Mouse (Mus musculus): Measurements from ENCODE around the gene Rbm42. TPM values are rescaled to one million over a fixed set of nuclear protein-coding genes. Genes with fewer than 3 reads are reported as not detected.
A peak's percentile ranks its signal among the peaks of the same experiment; 100 is the strongest.

The Rbm42 gene
- polyA plus RNA-seq (2016; fragmentation: Nextera tagmentation; extraction: Ambion mirVana), result 140 and 145 TPM in 2 replicates

DNA sequence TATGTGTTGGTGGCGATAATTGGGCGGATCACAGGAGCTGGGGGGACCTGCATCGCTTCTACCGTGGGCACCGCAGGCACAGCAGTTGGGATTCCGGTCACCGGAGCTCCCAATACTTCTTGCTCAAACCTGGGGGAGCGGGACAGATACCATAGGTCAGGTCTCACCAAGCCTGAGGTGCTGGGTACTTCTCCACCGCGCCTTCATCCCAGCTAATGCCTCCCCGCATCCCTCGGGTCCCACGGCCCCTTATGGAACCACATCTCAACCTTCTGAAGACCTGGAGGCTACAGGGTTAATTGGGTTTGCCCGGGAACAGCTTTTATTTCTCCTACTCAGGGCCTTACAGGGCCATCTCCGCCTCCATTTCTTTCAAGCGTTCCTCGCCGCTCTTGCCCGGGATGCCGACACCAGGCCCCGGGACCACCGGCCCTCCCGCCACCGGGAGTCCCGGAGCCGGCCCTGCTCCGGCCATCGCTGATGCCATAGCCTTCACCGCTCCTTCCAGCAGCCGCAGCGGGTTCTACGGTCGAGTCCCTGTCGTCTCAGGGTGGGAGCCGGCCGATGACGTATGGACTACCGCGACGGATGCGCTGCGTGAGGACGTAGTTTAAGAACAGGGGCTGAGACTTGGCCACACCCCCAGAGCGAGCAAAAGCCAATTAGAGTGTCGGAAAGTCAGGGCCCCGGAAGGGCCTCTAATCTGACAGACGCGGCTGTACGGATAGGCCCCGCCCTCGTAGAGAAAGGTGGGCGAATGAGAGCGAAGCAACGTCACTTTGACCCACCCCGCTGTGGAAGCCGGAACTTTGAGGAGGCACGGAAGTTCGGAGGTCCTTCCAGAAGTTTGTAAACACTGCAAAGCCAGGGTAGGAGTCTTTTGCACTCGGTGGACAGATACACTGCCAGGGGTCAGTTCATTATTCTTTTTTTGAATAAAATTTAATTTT lies at the start of gene Rbm42:
TSS of gene Rbm42 (minus strand) at position 727 of the 950 bp plus-strand sequence.
- WGBS, result 2% methylated on average over 59 of the region's 59 CpGs
- no peaks in the 10 kb centered on the region for H3K27me3 ChIP-seq (ENCODE audit: low read depth, poor library complexity, severe bottlenecking)
- H3K4me3 ChIP-seq, result peak within 1 kb of the TSS; percentile 83
- no peaks in the 10 kb centered on the region for H3K9me3 ChIP-seq (replicated peaks)
- H3K4me1 ChIP-seq, result peaks cover 15% of the 10 kb centered on the region
- peak; percentile 97 for DNase-seq (ENCODE audit: low spot score)
- H3K27ac ChIP-seq (replicated peaks), result peak within 1 kb of the TSS; percentile 88
- H3K36me3 ChIP-seq, result peaks cover 74% of the 10 kb centered on the region

DNA sequence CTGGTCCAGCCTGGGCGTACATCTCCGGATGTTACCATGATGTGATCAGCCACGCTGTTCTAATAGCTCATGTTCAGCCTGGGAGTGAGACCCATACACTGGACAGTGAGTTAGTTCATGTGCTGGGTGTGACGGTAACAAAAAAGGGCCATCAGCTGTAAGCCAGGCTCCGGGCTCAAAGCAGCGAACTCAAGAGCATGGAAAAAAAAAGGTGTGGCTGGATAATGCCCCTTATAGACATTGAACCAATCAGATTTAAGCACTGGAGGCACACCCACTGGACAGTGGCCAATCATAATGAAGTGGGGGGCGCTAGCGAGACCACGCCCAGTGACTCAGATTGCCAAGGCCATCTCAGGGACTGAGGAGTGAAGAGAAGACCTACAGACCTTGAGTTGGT lies 48.5 kb upstream of the Rbm42 start, which contains the start of gene 2200002J24Rik:
TSS of gene 2200002J24Rik (plus strand) at position 338 of the 400 bp plus-strand sequence.
- Histone ChIP-seq H3K36me3 (no peaks in the 10 kb centered on the region), H3K4me1 (no peaks in the 10 kb centered on the region), H3K27me3 (ENCODE audit: low read depth, poor library complexity, severe bottlenecking) (no peaks in the 10 kb centered on the region), H3K27ac (replicated peaks) (no peak within 1 kb of the TSS), H3K4me3 (no peak within 1 kb of the TSS), H3K9me3 (replicated peaks) (no peaks in the 10 kb centered on the region)
- 43% methylated on average over 9 of the region's 9 CpGs for WGBS
- no peak for DNase-seq (ENCODE audit: low spot score)

DNA sequence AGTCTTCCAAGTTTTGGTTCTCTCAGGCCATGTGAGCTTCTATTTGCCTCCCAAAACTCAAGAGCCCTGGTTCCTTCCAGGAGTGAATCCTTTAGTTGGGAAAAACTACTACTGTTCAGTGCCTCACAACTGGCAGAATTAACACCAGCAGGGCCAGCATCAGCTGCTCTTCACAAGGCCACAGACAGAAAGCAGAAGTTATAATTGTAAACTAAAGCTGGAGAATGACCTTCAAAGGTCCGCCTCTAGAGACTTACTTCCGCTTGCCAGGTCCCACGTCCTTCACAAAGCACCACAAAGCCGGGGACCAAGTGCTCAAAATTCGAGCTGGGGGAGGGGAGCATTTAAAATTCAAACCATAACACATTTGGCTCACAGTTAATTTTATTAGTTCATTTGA lies 48.0 kb upstream of the Rbm42 start:
- Histone ChIP-seq H3K4me3 (no peak overlapping the region), H3K36me3 (no peaks in the 10 kb centered on the region), H3K27me3 (ENCODE audit: low read depth, poor library complexity, severe bottlenecking) (no peaks in the 10 kb centered on the region), H3K27ac (replicated peaks) (no peak overlapping the region), H3K9me3 (replicated peaks) (no peaks in the 10 kb centered on the region), H3K4me1 (no peaks in the 10 kb centered on the region)
- 78% methylated on average over 5 of the region's 5 CpGs for WGBS
- no peak for DNase-seq (ENCODE audit: low spot score)

DNA sequence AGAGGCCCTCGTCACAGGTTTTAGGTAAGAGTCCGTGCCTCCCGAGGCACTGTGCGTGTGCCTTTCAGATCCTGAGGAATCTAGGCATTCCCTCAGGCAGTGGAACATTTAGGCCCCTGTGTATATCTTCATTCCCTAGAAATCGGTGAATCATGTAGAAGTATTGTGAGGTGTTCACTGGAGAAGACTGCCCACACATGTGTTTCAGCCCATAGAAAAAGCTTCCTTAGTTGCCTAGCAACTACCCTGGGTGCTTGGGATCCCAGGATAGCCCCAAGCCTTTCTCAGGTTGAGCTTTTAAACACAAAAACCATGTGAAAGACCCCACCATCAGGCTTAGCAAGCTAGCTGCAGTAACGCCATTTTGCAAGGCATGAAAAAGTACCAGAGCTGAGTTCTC lies 38.2 kb upstream of the Rbm42 start:
- no peaks in the 10 kb centered on the region for H3K36me3 ChIP-seq
- peaks cover 24% of the 10 kb centered on the region for H3K27me3 ChIP-seq (ENCODE audit: low read depth, poor library complexity, severe bottlenecking)
- no peaks in the 10 kb centered on the region for H3K4me1 ChIP-seq
- H3K27ac ChIP-seq (replicated peaks), result no peak overlapping the region
- no peak for DNase-seq (ENCODE audit: low spot score)
- 73% methylated on average over 6 of the region's 6 CpGs for WGBS
- H3K4me3 ChIP-seq, result no peak overlapping the region
- H3K9me3 ChIP-seq (replicated peaks), result no peaks in the 10 kb centered on the region

DNA sequence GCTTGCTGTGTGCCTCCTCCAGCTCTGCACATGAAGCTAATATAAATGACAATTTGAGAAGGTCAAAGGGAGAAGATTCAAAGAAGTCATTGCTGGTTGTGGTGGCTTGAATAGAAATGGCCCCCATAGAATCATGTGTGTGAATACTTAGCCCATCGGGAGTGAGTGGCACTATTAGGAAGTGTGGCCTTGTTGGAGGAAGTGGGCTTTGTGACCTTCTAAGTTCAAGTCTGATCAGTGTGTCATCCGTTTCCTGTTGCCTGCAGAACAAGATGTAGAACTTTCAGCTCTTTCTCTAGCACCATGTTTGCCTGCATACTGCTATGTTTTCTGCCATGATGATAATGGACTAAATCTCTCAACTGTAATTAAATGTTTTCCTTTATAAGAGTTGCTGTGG lies 33.3 kb upstream of the Rbm42 start:
- no peaks in the 10 kb centered on the region for H3K9me3 ChIP-seq (replicated peaks)
- no peaks in the 10 kb centered on the region for H3K4me1 ChIP-seq
- H3K4me3 ChIP-seq, result no peak overlapping the region
- WGBS, result 88% methylated on average over 2 of the region's 2 CpGs
- no peaks in the 10 kb centered on the region for H3K36me3 ChIP-seq
- no peak for DNase-seq (ENCODE audit: low spot score)
- H3K27me3 ChIP-seq (ENCODE audit: low read depth, poor library complexity, severe bottlenecking), result peaks cover 23% of the 10 kb centered on the region
- H3K27ac ChIP-seq (replicated peaks), result no peak overlapping the region

DNA sequence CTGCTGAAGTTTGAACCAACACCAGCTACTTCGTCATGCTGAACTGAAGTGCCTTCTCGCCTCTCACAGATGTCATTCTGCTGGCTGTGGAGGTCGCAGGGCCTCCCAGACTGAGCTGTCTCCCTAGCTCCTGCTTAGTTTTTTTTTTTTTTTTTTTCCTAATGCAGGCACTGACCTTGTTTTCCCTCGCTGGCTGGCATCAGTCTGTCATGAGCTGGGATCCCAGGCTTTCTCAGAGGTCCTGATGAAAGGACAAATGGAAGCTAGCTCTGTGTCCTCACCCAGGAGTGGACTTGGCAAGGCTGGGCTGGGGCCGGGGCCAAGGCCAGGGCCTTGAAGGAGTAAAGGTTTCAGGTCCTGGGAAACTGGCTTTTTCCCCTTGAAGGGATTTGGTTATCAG lies 31.8 kb upstream of the Rbm42 start:
- Histone ChIP-seq H3K27ac (replicated peaks) (no peak overlapping the region), H3K9me3 (replicated peaks) (no peaks in the 10 kb centered on the region), H3K27me3 (ENCODE audit: low read depth, poor library complexity, severe bottlenecking) (peaks cover 8% of the 10 kb centered on the region), H3K4me3 (no peak overlapping the region), H3K4me1 (no peaks in the 10 kb centered on the region), H3K36me3 (no peaks in the 10 kb centered on the region)
- 69% methylated on average over 5 of the region's 5 CpGs for WGBS
- no peak for DNase-seq (ENCODE audit: low spot score)

DNA sequence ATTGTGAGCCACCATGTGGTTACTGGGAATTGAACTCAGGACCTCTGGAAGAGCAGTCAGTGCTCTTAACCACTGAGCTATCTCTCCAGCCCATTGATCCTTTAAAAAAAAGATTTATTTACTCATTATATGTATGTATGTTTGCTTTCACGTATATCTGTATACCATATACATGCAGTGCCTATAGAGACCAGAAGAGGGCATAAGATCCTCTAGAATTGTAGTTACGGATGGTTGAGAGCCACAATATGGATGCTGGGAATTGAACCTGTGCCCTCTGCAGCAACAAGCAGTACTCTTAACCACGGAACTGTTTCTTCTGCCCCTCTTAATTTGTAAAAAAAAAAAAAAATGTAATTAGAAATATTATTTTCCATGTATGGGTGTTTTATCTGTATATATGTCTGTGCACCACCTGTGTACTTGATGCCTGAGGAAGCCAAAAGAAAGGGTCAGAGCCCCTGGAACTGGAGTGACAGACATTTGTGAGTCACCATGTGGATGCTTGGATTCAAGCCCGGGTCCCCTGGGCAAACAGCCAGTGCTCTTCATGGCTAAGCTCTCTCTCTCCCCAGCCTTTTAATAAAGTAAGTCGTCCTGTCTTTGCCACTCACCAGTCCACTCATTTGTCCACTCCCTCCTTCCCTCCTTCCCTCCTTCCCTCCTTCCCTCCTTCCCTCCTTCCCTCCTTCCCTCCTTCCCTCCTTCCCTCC lies 28.3 kb upstream of the Rbm42 start:
- H3K27me3 ChIP-seq (ENCODE audit: low read depth, poor library complexity, severe bottlenecking), result no peaks in the 10 kb centered on the region
- H3K4me3 ChIP-seq, result no peak overlapping the region
- no peaks in the 10 kb centered on the region for H3K4me1 ChIP-seq
- WGBS, result 67% methylated on average over 5 of the region's 5 CpGs
- no peaks in the 10 kb centered on the region for H3K9me3 ChIP-seq (replicated peaks)
- H3K36me3 ChIP-seq, result no peaks in the 10 kb centered on the region
- DNase-seq (ENCODE audit: low spot score), result no peak
- H3K27ac ChIP-seq (replicated peaks), result no peak overlapping the region

DNA sequence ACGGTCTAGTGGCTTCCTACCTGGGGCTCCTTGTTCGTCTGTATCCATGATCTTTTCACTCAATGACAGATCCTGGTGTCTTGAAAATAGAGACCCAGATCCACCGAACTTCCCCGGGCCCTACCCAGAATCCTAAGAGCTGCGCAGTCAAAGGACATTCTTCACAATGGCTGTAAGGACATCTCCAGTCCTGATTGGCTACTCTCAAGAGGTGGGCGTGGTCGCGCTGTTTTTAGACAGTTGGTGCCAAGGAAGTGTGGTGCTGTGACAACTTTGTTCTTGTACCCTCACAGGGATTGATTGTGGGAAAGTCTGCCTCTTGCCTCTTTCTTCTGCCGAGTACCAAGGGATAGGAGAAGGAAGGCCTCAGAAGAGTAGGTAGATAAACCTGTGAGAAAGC lies 21.4 kb upstream of the Rbm42 start, which contains the start of gene Pmis2:
TSS of gene Pmis2 (minus strand) at position 126 of the 400 bp plus-strand sequence.
- H3K27me3 ChIP-seq (ENCODE audit: low read depth, poor library complexity, severe bottlenecking), result no peaks in the 10 kb centered on the region
- 75% methylated on average over 9 of the region's 9 CpGs for WGBS
- no peak within 1 kb of the TSS for H3K4me3 ChIP-seq
- DNase-seq (ENCODE audit: low spot score), result no peak
- H3K27ac ChIP-seq (replicated peaks), result no peak within 1 kb of the TSS
- H3K9me3 ChIP-seq (replicated peaks), result no peaks in the 10 kb centered on the region
- no peaks in the 10 kb centered on the region for H3K4me1 ChIP-seq
- H3K36me3 ChIP-seq, result no peaks in the 10 kb centered on the region

DNA sequence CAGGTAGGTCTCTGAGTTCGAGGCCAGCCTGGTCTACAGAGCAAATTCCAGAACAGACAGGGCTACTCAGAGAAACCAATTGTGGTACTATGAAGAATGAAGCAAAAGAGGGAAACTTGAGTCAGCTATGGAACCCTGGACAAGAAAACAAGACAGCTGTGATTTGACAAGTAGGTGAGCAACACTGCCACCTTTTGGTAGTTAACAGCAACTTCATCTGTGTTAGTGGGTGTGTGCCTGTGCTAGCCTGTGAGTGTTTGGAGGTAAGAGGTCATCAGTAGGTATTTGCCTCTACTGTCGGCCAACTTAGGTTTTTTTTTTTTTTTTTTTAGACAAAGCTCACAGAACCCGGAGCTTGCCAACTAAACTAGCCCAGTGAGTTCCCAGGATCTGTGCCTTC lies 19.1 kb upstream of the Rbm42 start:
- no peak overlapping the region for H3K4me3 ChIP-seq
- H3K27me3 ChIP-seq (ENCODE audit: low read depth, poor library complexity, severe bottlenecking), result no peaks in the 10 kb centered on the region
- WGBS, result 40% methylated on average over 3 of the region's 3 CpGs
- H3K27ac ChIP-seq (replicated peaks), result no peak overlapping the region
- H3K4me1 ChIP-seq, result peaks cover 11% of the 10 kb centered on the region
- H3K9me3 ChIP-seq (replicated peaks), result no peaks in the 10 kb centered on the region
- no peaks in the 10 kb centered on the region for H3K36me3 ChIP-seq
- DNase-seq (ENCODE audit: low spot score), result no peak

DNA sequence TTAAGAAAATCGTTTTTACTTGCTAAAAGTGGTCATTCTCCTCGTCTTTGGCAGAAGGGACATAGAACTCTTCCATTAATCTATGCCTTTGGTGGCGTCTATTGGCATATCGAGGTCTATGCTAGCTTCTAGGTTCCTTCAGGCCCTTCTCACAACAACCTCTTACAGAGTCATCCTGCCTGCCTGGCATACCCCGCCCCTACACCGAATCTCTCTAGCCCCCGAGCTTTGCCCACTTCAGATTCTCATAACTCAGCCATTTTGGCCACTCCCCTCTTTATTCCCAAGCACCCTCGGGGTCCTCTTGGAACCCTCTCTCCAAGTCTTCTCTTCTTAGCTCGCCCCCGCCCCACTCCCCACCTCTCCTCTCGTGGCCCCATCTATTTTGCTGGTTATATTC lies 15.2 kb upstream of the Rbm42 start:
- Histone ChIP-seq H3K36me3 (peaks cover 28% of the 10 kb centered on the region), H3K27me3 (ENCODE audit: low read depth, poor library complexity, severe bottlenecking) (no peaks in the 10 kb centered on the region), H3K4me1 (peaks cover 16% of the 10 kb centered on the region), H3K4me3 (peak overlapping the region; percentile 75), H3K27ac (replicated peaks) (peak overlapping the region; percentile 85), H3K9me3 (replicated peaks) (no peaks in the 10 kb centered on the region)
- 9% methylated on average over 11 of the region's 11 CpGs for WGBS
- no peak for DNase-seq (ENCODE audit: low spot score)

DNA sequence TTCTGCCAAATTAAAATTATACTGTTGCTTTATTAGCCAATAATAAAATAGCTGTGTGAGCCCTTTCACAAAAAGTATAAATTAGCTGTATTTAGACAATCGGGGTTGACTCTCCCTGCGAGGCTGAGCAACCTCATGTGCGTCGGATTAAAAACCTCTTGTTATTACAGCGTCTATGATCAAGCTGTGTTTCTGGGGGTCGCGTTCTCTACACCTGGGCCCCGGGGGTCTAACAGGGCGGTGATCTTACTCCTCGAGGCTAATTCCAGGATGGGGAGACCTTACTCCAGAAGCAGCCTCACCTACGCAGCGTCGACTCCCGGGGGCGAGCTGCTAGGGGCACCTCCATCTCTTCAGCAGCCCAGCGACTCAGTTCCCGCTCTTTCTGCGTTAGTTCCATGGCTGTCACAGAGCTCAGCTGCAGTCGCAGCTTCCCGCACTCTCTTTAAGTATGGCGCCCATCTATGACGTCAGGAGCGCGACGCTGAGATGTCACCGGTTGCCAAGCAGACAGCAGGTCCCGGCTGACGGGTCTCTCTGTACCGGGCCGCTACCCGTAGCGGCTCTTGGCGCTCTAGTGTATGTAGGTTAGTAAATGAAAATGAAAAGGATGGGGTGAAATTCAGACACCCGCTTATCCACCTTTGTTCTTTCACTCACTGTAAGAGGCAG lies 14.5 kb upstream of the Rbm42 start, which contains the start of gene Haus5:
TSS of gene Haus5 (minus strand) at position 466 of the 672 bp plus-strand sequence.
- DNase-seq (ENCODE audit: low spot score), result peak; percentile 91
- peaks cover 16% of the 10 kb centered on the region for H3K4me1 ChIP-seq
- WGBS, result under 1% methylated on average over 34 of the region's 34 CpGs
- H3K27me3 ChIP-seq (ENCODE audit: low read depth, poor library complexity, severe bottlenecking), result no peaks in the 10 kb centered on the region
- peaks cover 35% of the 10 kb centered on the region for H3K36me3 ChIP-seq
- H3K4me3 ChIP-seq, result peak within 1 kb of the TSS; percentile 75
- no peaks in the 10 kb centered on the region for H3K9me3 ChIP-seq (replicated peaks)
- peak within 1 kb of the TSS; percentile 85 for H3K27ac ChIP-seq (replicated peaks)

DNA sequence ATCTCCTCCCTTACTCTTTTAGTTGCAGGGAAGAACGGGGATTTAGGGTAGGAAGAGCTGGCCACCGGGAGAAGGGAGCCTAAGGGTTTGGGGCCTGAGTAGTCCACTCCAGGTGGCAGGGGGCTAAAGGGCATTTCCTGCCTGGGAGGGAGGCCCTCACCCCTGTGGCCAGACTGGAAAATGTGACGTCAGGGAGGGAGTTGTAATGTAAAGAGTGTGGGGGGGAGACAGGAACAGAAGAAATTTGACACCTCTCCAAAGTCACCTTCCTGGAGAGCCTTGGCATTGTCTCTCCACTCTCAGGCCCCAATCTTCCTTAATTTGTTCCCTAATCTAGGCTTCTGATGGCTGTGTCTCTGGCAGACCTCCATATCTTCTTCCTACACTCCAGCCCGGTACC lies 11.0 kb downstream of the Rbm42 start:
- H3K27ac ChIP-seq (replicated peaks), result no peak overlapping the region
- WGBS, result 23% methylated on average over 4 of the region's 4 CpGs
- H3K4me3 ChIP-seq, result no peak overlapping the region
- no peaks in the 10 kb centered on the region for H3K9me3 ChIP-seq (replicated peaks)
- peaks cover 43% of the 10 kb centered on the region for H3K36me3 ChIP-seq
- peaks cover 14% of the 10 kb centered on the region for H3K4me1 ChIP-seq
- peaks cover 34% of the 10 kb centered on the region for H3K27me3 ChIP-seq (ENCODE audit: low read depth, poor library complexity, severe bottlenecking)
- no peak for DNase-seq (ENCODE audit: low spot score)

All from midbrain, embryonic 10.5 days (tissue).